Mouse (Mus musculus) midbrain, embryonic 15.5 days (tissue): ENCODE measurements around the gene Acss2. TPM values are rescaled to one million over a fixed set of nuclear protein-coding genes. Genes with fewer than 3 reads are reported as not detected.

Experiments used
- ATAC-seq: fragments of 200-750 bp; cut with Nextera tagmentation; replicated peaks from 2 replicates; pipeline ENCODE4 v1.8.0; 2017; ENCODE audit warnings: moderate TSS enrichment
- H3K27ac ChIP-seq: fragments of 300-500 bp; sonication (generic); 2 replicates; pipeline ENCODE4 v1.5.1; 2015; ENCODE audit warnings: mild to moderate bottlenecking, inconsistent platforms
- H3K27me3 ChIP-seq: fragments of 300-500 bp; sonication (generic); replicated peaks from 2 replicates; pipeline ENCODE4 v1.6.1; 2015; ENCODE audit warnings: inconsistent platforms
- H3K36me3 ChIP-seq: fragments of 300-500 bp; sonication (generic); replicated peaks from 2 replicates; pipeline ENCODE4 v1.6.1; 2015; ENCODE audit warnings: inconsistent platforms
- H3K4me1 ChIP-seq: fragments of 300-500 bp; sonication (generic); 2 replicates; pipeline ENCODE4 v1.6.1; 2015; ENCODE audit warnings: inconsistent platforms
- H3K4me2 ChIP-seq: fragments of 300-500 bp; sonication (generic); 2 replicates; pipeline ENCODE4 v1.6.1; 2015; ENCODE audit warnings: inconsistent platforms, mild to moderate bottlenecking, moderate library complexity
- H3K4me3 ChIP-seq: fragments of 300-500 bp; sonication (generic); 2 replicates; pipeline ENCODE4 v1.5.1; 2015; ENCODE audit warnings: mild to moderate bottlenecking, inconsistent platforms
- H3K9ac ChIP-seq: fragments of 300-500 bp; sonication (generic); 2 replicates; pipeline ENCODE4 v1.6.1; 2015; ENCODE audit warnings: mild to moderate bottlenecking, inconsistent platforms
- H3K9me3 ChIP-seq: fragments of 300-500 bp; sonication (generic); 2 replicates; pipeline ENCODE4 v1.6.1; 2016; ENCODE audit warnings: inconsistent platforms
- WGBS: fragments of 180-500 bp; shearing (Covaris S2); methylation state at CpG from one replicate; pipeline ENCODE4 v1.1.7; 2015; ENCODE audit warnings: mixed read lengths; 5-methylcytosine and 5-hydroxymethylcytosine counted together
- polyA plus RNA-seq: library from polyadenylated mRNA; unstranded; fragments of >200 nt; fragmentation: Nextera tagmentation; extraction: Ambion mirVana; gene quantifications from 2 replicates; pipeline ENCODE4 v1.2.1, GENCODE M21; 2015

Gene Acss2
- polyA plus RNA-seq, 1 experiment from 2014 or later, result 28.0 TPM

DNA sequence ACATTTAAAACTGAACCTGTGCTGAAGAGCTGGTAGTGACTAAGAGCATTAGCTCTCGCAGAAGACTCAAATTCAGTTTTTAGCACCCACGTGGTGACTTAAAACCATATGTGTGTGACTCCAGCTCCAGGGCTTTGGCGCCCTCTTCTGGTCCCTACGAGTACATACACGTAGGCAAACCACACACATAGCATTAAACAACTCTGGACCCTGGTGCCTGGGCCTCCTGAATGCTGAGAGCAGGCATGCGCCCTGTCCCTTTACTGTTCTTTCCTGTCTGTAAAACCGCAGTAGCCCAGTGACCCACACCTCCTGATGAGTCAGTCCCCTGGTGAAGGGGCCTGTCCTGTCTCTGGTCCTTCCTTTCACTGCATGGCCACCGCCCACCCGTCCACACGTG is 107.0 kb downstream of the Acss2 start:
- Histone ChIP-seq H3K4me3 (no peak overlapping the region), H3K27ac (no peak overlapping the region), H3K36me3 (no peaks in the 10 kb centered on the region), H3K27me3 (peaks cover 20% of the 10 kb centered on the region), H3K9me3 (no peaks in the 10 kb centered on the region), H3K4me2 (no peak overlapping the region), H3K9ac (no peak overlapping the region), H3K4me1 (peaks cover 12% of the 10 kb centered on the region)
- no peak for ATAC-seq
- 40% methylated on average over 10 of the region's 10 CpGs for WGBS

DNA sequence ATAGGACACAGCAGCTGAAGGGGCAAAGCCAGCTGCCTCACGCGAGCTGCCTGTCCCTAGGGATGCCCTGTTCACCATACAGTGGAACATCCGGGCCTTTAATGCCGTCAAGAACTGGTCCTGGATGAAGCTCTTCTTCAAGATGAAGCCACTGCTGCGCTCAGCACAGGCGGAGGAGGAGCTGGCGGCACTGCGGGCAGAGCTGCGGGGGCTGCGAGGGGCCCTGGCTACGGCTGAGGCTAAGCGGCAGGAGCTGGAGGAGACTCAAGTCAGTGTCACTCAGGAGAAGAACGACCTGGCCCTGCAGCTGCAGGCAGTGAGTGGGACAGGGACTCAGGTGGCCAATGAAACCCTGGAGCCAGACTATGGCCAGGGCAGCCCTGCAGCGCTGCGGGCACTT is 108.5 kb downstream of the Acss2 start:
- H3K4me2 ChIP-seq, result no peak overlapping the region
- no peak overlapping the region for H3K9ac ChIP-seq
- H3K27me3 ChIP-seq, result peaks cover 35% of the 10 kb centered on the region
- ATAC-seq, result no peak
- no peak overlapping the region for H3K4me3 ChIP-seq
- H3K4me1 ChIP-seq, result peaks cover 17% of the 10 kb centered on the region
- H3K27ac ChIP-seq, result no peak overlapping the region
- WGBS, result 57% methylated on average over 15 of the region's 15 CpGs
- H3K9me3 ChIP-seq, result no peaks in the 10 kb centered on the region
- H3K36me3 ChIP-seq, result no peaks in the 10 kb centered on the region

GRCm38 (mm10) chr2:155627030-155627738 is 109.4 kb downstream of the Acss2 start:
- H3K27me3 ChIP-seq, result peaks cover 44% of the 10 kb centered on the region

GRCm38 (mm10) chr2:155628112-155628511 is 110.4 kb downstream of the Acss2 start:
- H3K27me3 ChIP-seq, result peaks cover 54% of the 10 kb centered on the region
- WGBS, result 89% methylated on average over 9 of the region's 9 CpGs

More at GRCm38 (mm10) chr2:155627030-155627738, 109.4 kb downstream of the Acss2 start:
- Histone ChIP-seq H3K4me2 (no peak overlapping the region), H3K9ac (no peak overlapping the region), H3K4me3 (no peak overlapping the region), H3K4me1 (peaks cover 17% of the 10 kb centered on the region), H3K9me3 (no peaks in the 10 kb centered on the region), H3K36me3 (peaks cover 4% of the 10 kb centered on the region; the same call in 1 of the 2 replicates), H3K27ac (no peak overlapping the region)
- WGBS, result 48% methylated on average over 21 of the region's 21 CpGs
- no peak for ATAC-seq

GRCm38 (mm10) chr2:155628519-155628918 is 110.8 kb downstream of the Acss2 start:
- Histone ChIP-seq H3K4me2 (peak overlapping the region; percentile 69; the same call in 1 of the 2 replicates), H3K36me3 (peaks cover 5% of the 10 kb centered on the region; the same call in 1 of the 2 replicates), H3K4me1 (peaks cover 17% of the 10 kb centered on the region), H3K9me3 (no peaks in the 10 kb centered on the region), H3K4me3 (no peak overlapping the region), H3K27ac (no peak overlapping the region), H3K9ac (no peak overlapping the region), H3K27me3 (peaks cover 57% of the 10 kb centered on the region)
- whole genome bisulfite sequencing, result 79% methylated on average over 13 of the region's 13 CpGs
- ATAC-seq, result no peak

More at GRCm38 (mm10) chr2:155628112-155628511, 110.4 kb downstream of the Acss2 start:
- H3K4me1 ChIP-seq, result peaks cover 17% of the 10 kb centered on the region
- H3K9ac ChIP-seq, result no peak overlapping the region
- no peak overlapping the region for H3K27ac ChIP-seq
- no peak overlapping the region for H3K4me3 ChIP-seq
- ATAC-seq, result no peak
- H3K4me2 ChIP-seq, result no peak overlapping the region
- no peaks in the 10 kb centered on the region for H3K9me3 ChIP-seq
- peaks cover 4% of the 10 kb centered on the region; the same call in 1 of the 2 replicates for H3K36me3 ChIP-seq

DNA sequence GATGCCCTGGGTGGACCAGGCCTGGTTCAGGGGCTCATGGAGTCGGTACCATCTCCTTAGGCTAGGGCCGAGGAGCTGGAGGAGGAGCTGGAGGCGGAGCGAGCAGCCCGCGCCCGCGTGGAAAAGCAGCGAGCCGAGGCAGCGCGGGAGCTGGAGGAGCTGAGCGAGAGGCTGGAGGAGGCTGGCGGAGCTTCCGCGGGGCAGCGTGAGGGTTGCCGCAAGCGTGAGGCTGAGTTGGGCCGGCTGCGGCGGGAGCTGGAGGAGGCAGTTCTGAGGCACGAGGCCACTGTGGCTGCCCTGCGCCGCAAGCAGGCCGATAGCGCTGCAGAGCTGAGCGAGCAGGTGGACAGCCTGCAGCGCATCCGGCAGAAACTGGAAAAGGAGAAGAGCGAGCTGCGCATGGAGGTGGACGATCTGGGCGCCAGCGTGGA is 111.5 kb downstream of the Acss2 start:
- H3K4me1 ChIP-seq, result peaks cover 17% of the 10 kb centered on the region
- peak overlapping the region; percentile 21; the same call in 1 of the 2 replicates for H3K27ac ChIP-seq
- peaks cover 13% of the 10 kb centered on the region; the same call in 1 of the 2 replicates for H3K36me3 ChIP-seq
- H3K4me3 ChIP-seq, result peak overlapping the region; percentile 36
- peak; percentile 65 for ATAC-seq
- no peaks in the 10 kb centered on the region for H3K9me3 ChIP-seq
- peak overlapping the region; percentile 69 for H3K4me2 ChIP-seq
- peaks cover 57% of the 10 kb centered on the region for H3K27me3 ChIP-seq
- WGBS, result 2% methylated on average over 34 of the region's 35 CpGs
- peak overlapping the region; percentile 36 for H3K9ac ChIP-seq

DNA sequence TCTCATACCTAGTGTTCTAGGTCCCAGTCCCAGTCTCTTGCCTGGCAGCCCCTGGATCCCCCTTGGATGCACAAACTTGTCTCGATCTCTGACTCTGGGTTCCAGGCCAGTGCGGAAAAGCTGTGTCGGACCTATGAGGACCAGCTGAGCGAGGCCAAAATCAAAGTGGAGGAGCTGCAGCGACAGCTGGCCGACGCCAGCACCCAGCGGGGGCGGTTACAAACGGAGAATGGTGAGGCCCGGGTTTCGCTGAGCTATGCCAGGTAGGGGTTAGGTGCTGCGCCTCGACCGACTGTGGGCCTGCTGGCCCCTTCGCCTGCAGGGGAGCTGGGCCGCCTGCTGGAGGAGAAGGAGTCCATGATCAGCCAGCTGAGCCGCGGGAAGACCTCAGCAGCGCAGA is 112.4 kb downstream of the Acss2 start:
- no peak overlapping the region for H3K4me2 ChIP-seq

DNA sequence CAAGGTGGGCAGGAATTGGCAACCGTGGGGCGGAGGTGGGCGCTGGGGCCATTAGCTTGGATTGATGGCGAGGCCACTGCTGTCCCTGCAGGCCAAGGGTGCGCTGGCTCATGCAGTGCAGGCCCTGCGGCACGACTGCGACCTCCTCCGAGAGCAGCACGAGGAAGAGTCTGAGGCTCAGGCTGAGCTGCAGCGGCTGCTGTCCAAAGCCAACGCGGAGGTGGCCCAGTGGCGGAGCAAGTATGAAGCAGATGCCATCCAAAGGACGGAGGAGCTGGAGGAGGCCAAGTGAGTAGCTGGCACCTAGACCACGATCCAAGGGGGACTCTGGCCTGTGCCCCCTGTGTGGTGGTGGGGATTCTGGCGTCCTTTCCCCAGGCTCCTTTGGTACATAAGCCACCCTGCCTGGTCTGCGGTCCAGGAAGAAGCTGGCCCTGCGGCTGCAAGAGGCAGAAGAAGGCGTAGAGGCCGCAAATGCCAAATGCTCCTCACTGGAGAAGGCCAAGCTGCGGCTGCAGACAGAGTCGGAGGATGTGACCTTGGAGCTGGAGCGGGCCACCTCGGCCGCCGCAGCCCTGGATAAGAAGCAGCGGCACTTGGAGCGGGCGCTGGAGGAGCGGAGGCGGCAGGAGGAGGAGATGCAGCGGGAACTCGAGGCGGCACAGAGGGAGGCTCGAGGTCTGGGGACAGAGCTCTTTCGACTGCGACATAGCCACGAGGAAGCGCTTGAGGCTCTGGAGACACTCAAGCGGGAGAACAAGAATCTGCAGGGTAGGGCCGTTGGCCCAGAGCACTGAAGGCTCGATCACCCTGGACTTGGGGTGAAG is 113.1 kb downstream of the Acss2 start:
- Histone ChIP-seq H3K4me2 (no peak overlapping the region), H3K4me3 (no peak overlapping the region), H3K9me3 (no peaks in the 10 kb centered on the region), H3K36me3 (peaks cover 26% of the 10 kb centered on the region), H3K27ac (no peak overlapping the region), H3K9ac (no peak overlapping the region), H3K4me1 (peaks cover 17% of the 10 kb centered on the region), H3K27me3 (peaks cover 60% of the 10 kb centered on the region)
- no peak for ATAC-seq
- 21% methylated on average over 43 of the region's 43 CpGs for WGBS

More for the DNA sequence above, 112.4 kb downstream of the Acss2 start:
- Histone ChIP-seq H3K27ac (no peak overlapping the region), H3K4me3 (no peak overlapping the region), H3K4me1 (peaks cover 17% of the 10 kb centered on the region), H3K9ac (no peak overlapping the region), H3K9me3 (no peaks in the 10 kb centered on the region), H3K27me3 (peaks cover 60% of the 10 kb centered on the region), H3K36me3 (peaks cover 20% of the 10 kb centered on the region)
- ATAC-seq, result no peak
- WGBS, result 32% methylated on average over 20 of the region's 20 CpGs

GRCm38 (mm10) chr2:155632138-155632936 is 114.6 kb downstream of the Acss2 start:
- H3K27me3 ChIP-seq, result peaks cover 59% of the 10 kb centered on the region
- H3K27ac ChIP-seq, result no peak overlapping the region
- peaks cover 39% of the 10 kb centered on the region for H3K36me3 ChIP-seq
- no peak overlapping the region for H3K4me2 ChIP-seq
- H3K4me3 ChIP-seq, result no peak overlapping the region
- H3K4me1 ChIP-seq, result peaks cover 17% of the 10 kb centered on the region
- ATAC-seq, result no peak
- H3K9me3 ChIP-seq, result no peaks in the 10 kb centered on the region
- no peak overlapping the region for H3K9ac ChIP-seq
- 73% methylated on average over 30 of the region's 30 CpGs for WGBS

DNA sequence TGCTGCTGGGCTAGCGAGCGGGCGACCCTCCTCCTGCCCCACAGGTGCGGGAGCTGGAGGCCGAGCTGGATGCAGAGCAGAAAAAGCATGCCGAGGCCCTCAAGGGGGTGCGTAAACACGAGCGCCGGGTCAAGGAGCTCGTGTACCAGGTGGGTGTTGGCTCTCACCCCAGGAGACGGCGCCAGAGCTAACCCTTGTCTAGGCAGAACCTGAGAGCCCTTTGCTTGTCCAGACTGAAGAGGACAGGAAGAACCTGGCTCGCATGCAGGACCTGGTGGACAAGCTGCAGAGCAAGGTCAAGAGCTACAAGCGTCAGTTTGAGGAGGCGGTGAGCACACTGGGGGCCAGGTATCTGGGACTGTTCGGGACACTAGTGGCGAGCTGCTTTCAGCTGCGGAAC is 115.4 kb downstream of the Acss2 start:
- Histone ChIP-seq H3K27me3 (peaks cover 51% of the 10 kb centered on the region), H3K4me2 (no peak overlapping the region), H3K36me3 (peaks cover 45% of the 10 kb centered on the region), H3K4me3 (no peak overlapping the region), H3K9me3 (no peaks in the 10 kb centered on the region), H3K4me1 (peaks cover 17% of the 10 kb centered on the region), H3K9ac (no peak overlapping the region), H3K27ac (no peak overlapping the region)
- ATAC-seq, result no peak
- WGBS, result 71% methylated on average over 19 of the region's 19 CpGs

GRCm38 (mm10) chr2:155633731-155634130 is 116.0 kb downstream of the Acss2 start:
- ATAC-seq, result no peak
- H3K4me1 ChIP-seq, result peaks cover 16% of the 10 kb centered on the region
- H3K36me3 ChIP-seq, result peaks cover 51% of the 10 kb centered on the region
- no peak overlapping the region for H3K9ac ChIP-seq
- peaks cover 45% of the 10 kb centered on the region for H3K27me3 ChIP-seq
- H3K9me3 ChIP-seq, result no peaks in the 10 kb centered on the region
- no peak overlapping the region for H3K27ac ChIP-seq
- H3K4me2 ChIP-seq, result no peak overlapping the region
- no peak overlapping the region for H3K4me3 ChIP-seq
- 90% methylated on average over 9 of the region's 9 CpGs for WGBS

GRCm38 (mm10) chr2:155634562-155634961 is 116.8 kb downstream of the Acss2 start:
- H3K27me3 ChIP-seq, result peaks cover 41% of the 10 kb centered on the region
- no peak overlapping the region for H3K4me3 ChIP-seq
- no peak for ATAC-seq
- H3K9ac ChIP-seq, result no peak overlapping the region
- no peak overlapping the region for H3K27ac ChIP-seq
- H3K9me3 ChIP-seq, result no peaks in the 10 kb centered on the region
- peaks cover 8% of the 10 kb centered on the region for H3K4me1 ChIP-seq
- no peak overlapping the region for H3K4me2 ChIP-seq
- WGBS, result 87% methylated on average over 8 of the region's 8 CpGs
- H3K36me3 ChIP-seq, result peaks cover 51% of the 10 kb centered on the region
